Mouse (Mus musculus): ENCODE data around the gene Bcl6b.

- TF ChIP-seq POLR2A (IDR thresholded peaks at IDR 0.05; ENCODE audit: borderline replicate concordance, extremely low read depth, insufficient read depth, insufficient read length, poor library complexity, severe bottlenecking) (no peak), CTCF (IDR thresholded peaks at IDR 0.05; ENCODE audit: borderline replicate concordance, extremely low read depth, insufficient read depth, insufficient read length) (no peak)
Measured at GRCm38 (mm10) chr11:70235254-70235900, 5.8 kb upstream of the Bcl6b start.
